Mouse (Mus musculus) forebrain, postnatal 0 days (tissue): Measurements from ENCODE around the gene Pcbp2. TPM values are rescaled to one million over a fixed set of nuclear protein-coding genes. Genes with fewer than 3 reads are reported as not detected.

ENCODE experiments used
- ATAC-seq: fragments of 200-750 bp; cut with Nextera tagmentation; 2 replicates; pipeline ENCODE4 v1.8.0; 2017; ENCODE audit warnings: mild to moderate bottlenecking, moderate library complexity
- DNase-seq: peaks from one replicate; pipeline ENCODE4 v3.0.0-alpha.2; 2015
- H3K27ac ChIP-seq: fragments of 300-500 bp; sonication (generic); 2 replicates; pipeline ENCODE4 v1.5.1; 2014; ENCODE audit warnings: low read depth, mild to moderate bottlenecking, antibody characterized with exemption, low read length, moderate library complexity, mixed read lengths
- H3K27me3 ChIP-seq: fragments of 300-500 bp; sonication (generic); 2 replicates; pipeline ENCODE4 v1.6.1; 2014; ENCODE audit warnings: mild to moderate bottlenecking, low read length, mixed read lengths; ENCODE audit not compliant: insufficient read depth
- H3K36me3 ChIP-seq: fragments of 300-500 bp; sonication (generic); 2 replicates; pipeline ENCODE4 v1.6.1; 2014; ENCODE audit warnings: mild to moderate bottlenecking, moderate library complexity; ENCODE audit not compliant: insufficient read depth
- H3K4me1 ChIP-seq: fragments of 300-500 bp; sonication (generic); 2 replicates; pipeline ENCODE4 v1.6.1; 2014; ENCODE audit warnings: antibody characterized with exemption; ENCODE audit not compliant: insufficient read depth
- H3K4me2 ChIP-seq: fragments of 300-500 bp; sonication (generic); 2 replicates; pipeline ENCODE4 v1.6.1; 2014; ENCODE audit warnings: low read depth, mild to moderate bottlenecking, moderate library complexity
- H3K4me3 ChIP-seq: fragments of 300-500 bp; sonication (generic); 2 replicates; pipeline ENCODE4 v1.5.1; 2014; ENCODE audit warnings: low read depth, low read length, mixed read lengths
- H3K9ac ChIP-seq: fragments of 300-500 bp; sonication (generic); 2 replicates; pipeline ENCODE4 v1.6.1; 2014; ENCODE audit warnings: mild to moderate bottlenecking
- H3K9me3 ChIP-seq: fragments of 300-500 bp; sonication (generic); 2 replicates; pipeline ENCODE4 v1.6.1; 2016; ENCODE audit warnings: low read length
- CTCF ChIP-seq: sonication (generic); IDR thresholded peaks from 2 replicates; pipeline ENCODE4 v1.5.1; 2016; ENCODE audit warnings: antibody characterized with exemption, control low read depth, low read depth
- WGBS: fragments of 180-500 bp; shearing (Covaris S2); extraction: QIAGEN DNeasy Blood & Tissue Kit; methylation state at CpG from one replicate; pipeline ENCODE4 v1.1.7; 2014; 5-methylcytosine and 5-hydroxymethylcytosine counted together
- polyA plus RNA-seq: library from polyadenylated mRNA; unstranded; fragments of >200 nt; fragmentation: Nextera tagmentation; extraction: Ambion mirVana; gene quantifications from 2 replicates; pipeline ENCODE4 v1.2.1, GENCODE M21; 2015
- total RNA-seq: library from RNA; depleted of rRNA; stranded (reverse); fragments of >200 nt; gene quantifications from 2 replicates; pipeline ENCODE4 v1.2.3, GENCODE M21; 2014

Pcbp2 gene
- total and polyA plus RNA-seq, 2 experiments from 2014 or later: 102 to 154 TPM

DNA sequence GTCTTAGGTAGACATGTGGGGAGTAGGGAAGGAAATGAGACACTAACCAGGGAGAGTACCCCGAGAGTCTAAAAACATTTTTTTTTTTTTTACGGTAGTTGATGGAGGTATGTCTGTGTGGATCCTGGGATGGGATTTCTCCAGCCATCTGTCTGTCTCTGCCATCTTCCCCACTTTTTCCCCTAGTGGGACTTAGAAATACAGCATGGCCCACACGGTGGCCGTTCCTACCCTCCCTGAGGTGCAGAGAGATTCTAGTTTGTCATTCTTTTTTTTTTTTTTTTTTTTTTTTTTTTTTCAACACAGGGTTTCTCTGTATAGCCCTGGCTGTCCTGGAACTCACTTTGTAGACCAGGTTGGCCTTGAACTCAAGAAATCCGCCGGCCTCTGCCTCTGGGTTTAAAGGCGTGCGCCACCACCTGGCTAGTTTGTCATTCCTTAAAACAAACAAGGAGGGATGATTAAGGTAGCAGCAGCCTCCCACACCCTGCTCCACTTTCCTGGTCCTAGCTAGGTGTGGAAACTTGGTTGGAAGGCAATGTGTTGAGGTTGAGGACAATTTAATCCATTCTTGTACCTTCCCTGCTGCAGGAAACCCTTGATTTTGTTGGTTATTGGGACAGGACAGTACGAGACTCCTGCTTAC, 8.8 kb upstream of the Pcbp2 start:
- Histone ChIP-seq H3K36me3 (no peaks in the 10 kb centered on the region), H3K9me3 (no peaks in the 10 kb centered on the region), H3K4me1 (peaks cover 6% of the 10 kb centered on the region; the same call in 1 of the 2 replicates), H3K9ac (no peak overlapping the region), H3K4me3 (no peak overlapping the region), H3K4me2 (no peak overlapping the region), H3K27ac (no peak overlapping the region), H3K27me3 (no peaks in the 10 kb centered on the region)
- DNase-seq (no peak), ATAC-seq (no peak)
- WGBS: 81% methylated on average over 9 of the region's 9 CpGs
- no peak for TF ChIP-seq CTCF

DNA sequence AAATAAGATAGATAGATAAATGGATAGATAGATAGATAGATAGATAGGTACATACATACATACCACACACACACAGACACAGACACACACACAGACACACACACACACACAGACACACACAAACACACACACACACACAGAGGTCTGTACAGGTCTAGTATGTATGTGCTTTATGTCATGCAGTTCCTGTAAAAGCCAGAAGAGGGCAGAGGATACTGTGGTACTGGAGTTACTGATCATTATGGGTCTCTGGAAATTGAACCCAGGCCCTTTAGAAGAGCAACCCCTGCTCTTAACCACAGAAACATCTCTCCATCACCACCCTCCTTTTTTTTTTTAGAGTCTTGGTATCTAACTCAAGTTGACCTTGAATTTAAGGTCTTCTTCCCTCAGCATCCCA, 6.7 kb upstream of the Pcbp2 start:
- no peaks in the 10 kb centered on the region for H3K36me3 ChIP-seq
- no peak overlapping the region for H3K9ac ChIP-seq
- no peak for ATAC-seq
- H3K27ac ChIP-seq: no peak overlapping the region
- no peak overlapping the region for H3K4me3 ChIP-seq
- H3K4me2 ChIP-seq: no peak overlapping the region
- H3K27me3 ChIP-seq: no peaks in the 10 kb centered on the region
- TF ChIP-seq CTCF: peak; percentile 50
- no peak for DNase-seq
- no peaks in the 10 kb centered on the region for H3K9me3 ChIP-seq
- peaks cover 6% of the 10 kb centered on the region; the same call in 1 of the 2 replicates for H3K4me1 ChIP-seq

DNA sequence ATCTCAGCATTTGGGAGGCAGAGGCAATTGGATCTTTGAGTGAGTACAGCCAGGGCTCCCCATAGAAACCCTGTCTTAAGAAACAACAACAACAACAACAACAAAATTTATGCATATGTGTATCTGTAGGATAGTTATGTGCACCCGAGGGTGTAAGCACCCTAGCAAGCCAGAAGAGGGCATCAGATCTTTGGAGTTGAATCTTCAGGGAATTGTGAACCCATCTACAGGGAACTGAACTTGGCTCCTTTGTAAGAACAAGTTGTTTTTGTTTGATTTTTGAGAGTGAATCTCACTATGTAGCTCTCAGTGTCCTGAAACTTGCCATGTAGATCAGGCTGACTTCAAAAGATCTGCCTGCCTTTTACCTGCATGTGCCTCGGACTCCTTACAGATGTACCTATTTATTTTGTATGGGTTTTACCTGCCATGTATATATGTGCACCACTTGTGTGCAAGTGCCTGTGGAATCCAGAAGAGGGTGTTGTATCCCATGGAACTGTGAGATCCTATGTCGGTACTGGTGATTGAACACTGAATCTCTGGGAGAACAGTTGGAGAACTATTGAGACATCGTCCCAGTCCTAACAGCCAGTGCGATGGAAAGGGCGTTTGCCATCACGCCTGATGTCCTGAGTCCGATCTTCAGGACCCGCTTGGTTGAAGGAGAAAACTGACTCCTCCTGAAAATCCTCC, 1.5 kb upstream of the Pcbp2 start:
- ATAC-seq (no peak), DNase-seq (no peak)
- H3K36me3 ChIP-seq: no peaks in the 10 kb centered on the region; the same call in 1 of the 2 replicates
- no peak for TF ChIP-seq CTCF
- H3K4me3 ChIP-seq: no peak overlapping the region
- no peaks in the 10 kb centered on the region for H3K9me3 ChIP-seq
- no peak overlapping the region for H3K27ac ChIP-seq
- H3K27me3 ChIP-seq: no peaks in the 10 kb centered on the region
- peaks cover 6% of the 10 kb centered on the region; the same call in 1 of the 2 replicates for H3K4me1 ChIP-seq
- WGBS: 98% methylated on average over 9 of the region's 9 CpGs
- H3K4me2 ChIP-seq: no peak overlapping the region
- H3K9ac ChIP-seq: no peak overlapping the region

DNA sequence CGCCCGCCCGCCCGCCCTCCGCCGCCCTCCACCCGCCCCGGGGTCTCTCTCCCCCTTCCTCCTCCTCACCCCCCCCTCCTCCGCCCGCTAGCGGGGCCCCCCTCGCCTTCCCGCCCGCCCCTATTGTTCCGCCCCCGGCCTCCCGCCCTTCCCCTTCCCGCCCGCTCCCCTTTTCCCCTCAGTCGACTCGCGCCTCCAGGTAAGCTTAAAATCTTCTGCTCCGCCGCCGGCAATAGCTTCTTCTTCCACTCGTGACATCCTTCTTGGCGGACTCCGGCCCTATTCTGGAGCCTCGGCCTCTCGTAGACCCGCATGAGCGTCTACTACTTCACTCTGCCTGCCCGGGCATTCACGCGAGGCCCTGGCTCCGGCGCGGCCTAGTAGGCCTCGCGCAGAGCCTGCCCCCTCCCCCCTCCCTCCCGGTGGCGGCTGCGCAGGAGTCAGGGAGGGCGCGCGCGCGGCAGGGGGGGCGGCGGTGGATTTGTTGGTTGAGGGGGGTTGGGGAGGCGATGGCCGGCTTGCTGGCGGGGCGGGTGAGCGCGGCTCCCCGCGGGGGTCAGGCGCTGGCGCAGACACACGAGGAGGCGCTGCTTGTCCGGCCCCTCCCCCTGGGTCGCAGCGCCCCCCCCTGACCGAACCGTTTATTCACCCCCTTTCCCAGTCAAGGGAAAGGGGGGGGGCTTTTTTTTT, 411 bp downstream of the Pcbp2 start:
- Histone ChIP-seq H3K36me3 (peaks cover 14% of the 10 kb centered on the region), H3K4me2 (peak overlapping the region; percentile 63), H3K27me3 (no peaks in the 10 kb centered on the region), H3K4me1 (peaks cover 6% of the 10 kb centered on the region; the same call in 1 of the 2 replicates), H3K27ac (peak overlapping the region; percentile 97), H3K9me3 (no peaks in the 10 kb centered on the region), H3K4me3 (peak overlapping the region; percentile 88), H3K9ac (peak overlapping the region; percentile 81)
- TF ChIP-seq CTCF: 0 out of 2 replicates have a peak, but pooled peaks have one; percentile 16
- DNase-seq (peak; percentile 91), ATAC-seq (peak; percentile 69)
- WGBS: under 1% methylated on average over 40 of the region's 67 CpGs

DNA sequence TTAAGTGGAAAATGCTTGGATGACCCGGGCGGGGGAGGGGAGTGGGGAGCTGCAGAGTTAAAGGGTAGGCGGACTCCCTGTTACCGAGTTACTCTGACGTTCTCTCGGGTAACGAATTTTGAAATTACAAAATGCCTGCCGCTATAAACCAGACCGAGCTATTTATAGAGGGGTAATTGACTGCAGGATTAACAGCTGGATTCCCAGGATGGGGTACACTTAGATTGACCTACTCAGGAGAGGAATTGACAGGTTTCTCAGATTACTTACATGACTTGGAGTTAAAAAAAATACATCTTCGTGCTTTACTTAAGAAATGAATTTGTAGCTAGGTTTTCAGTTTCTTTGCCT, 931 bp downstream of the Pcbp2 start:
- Histone ChIP-seq H3K36me3 (peaks cover 19% of the 10 kb centered on the region), H3K27me3 (no peaks in the 10 kb centered on the region), H3K4me3 (peak overlapping the region; percentile 88), H3K27ac (peak overlapping the region; percentile 97), H3K9ac (peak overlapping the region; percentile 81), H3K9me3 (no peaks in the 10 kb centered on the region), H3K4me1 (peaks cover 6% of the 10 kb centered on the region; the same call in 1 of the 2 replicates), H3K4me2 (peak overlapping the region; percentile 63)
- ATAC-seq (no peak), DNase-seq (no peak)
- under 1% methylated on average over 10 of the region's 10 CpGs for WGBS
- no peak for TF ChIP-seq CTCF

DNA sequence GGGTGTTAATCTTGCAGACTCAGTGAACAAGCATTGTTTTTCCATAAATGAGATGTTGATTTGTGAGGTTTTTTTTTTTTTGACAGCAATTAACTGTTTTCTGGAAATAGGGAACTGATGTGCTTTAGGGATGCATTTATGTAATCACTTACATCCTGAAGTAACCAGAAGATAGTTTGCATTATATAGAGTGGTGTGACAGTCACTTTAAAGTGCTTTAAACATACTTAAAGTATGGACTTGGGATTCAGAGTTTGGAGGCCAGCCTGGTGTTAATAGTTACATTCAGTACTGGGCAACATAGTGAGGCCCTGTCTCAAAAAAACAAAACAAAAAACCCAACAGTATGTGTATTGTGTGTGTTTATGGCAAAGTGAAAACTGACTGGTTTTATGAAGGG, 1.4 kb downstream of the Pcbp2 start:
- no peak overlapping the region for H3K27ac ChIP-seq
- DNase-seq (no peak), ATAC-seq (no peak)
- H3K4me3 ChIP-seq: peak overlapping the region; percentile 88
- no peaks in the 10 kb centered on the region for H3K27me3 ChIP-seq
- H3K36me3 ChIP-seq: peaks cover 22% of the 10 kb centered on the region
- H3K9me3 ChIP-seq: no peaks in the 10 kb centered on the region
- peak overlapping the region; percentile 81; the same call in 1 of the 2 replicates for H3K9ac ChIP-seq
- peak overlapping the region; percentile 63 for H3K4me2 ChIP-seq
- peaks cover 6% of the 10 kb centered on the region; the same call in 1 of the 2 replicates for H3K4me1 ChIP-seq
- no peak for TF ChIP-seq CTCF

DNA sequence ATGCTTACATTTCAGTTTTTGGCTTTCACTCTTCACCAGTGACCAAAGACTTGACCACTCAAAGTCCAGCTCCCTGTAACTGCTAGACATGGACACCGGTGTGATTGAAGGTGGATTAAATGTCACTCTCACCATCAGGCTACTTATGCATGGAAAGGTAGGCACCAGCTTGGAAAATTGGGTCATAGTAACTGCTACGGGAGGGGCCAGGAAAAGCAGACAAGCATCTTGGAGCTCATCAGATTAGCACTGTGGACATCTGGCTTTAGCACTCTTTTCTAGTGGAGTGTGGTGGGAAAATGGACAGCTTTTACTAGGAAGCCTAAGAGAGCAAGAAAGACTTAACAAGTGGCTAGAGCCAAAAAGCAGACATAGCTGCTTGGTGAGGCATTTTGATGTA, 2.9 kb downstream of the Pcbp2 start:
- ATAC-seq (no peak), DNase-seq (no peak)
- Histone ChIP-seq H3K9ac (no peak overlapping the region), H3K9me3 (no peaks in the 10 kb centered on the region), H3K27ac (no peak overlapping the region), H3K4me1 (peaks cover 6% of the 10 kb centered on the region; the same call in 1 of the 2 replicates), H3K36me3 (peaks cover 33% of the 10 kb centered on the region), H3K4me2 (no peak overlapping the region), H3K27me3 (no peaks in the 10 kb centered on the region), H3K4me3 (no peak overlapping the region)
- TF ChIP-seq CTCF: no peak
- WGBS: 66% methylated on average over 2 of the region's 2 CpGs
